ENCODE assay signal across 30 mouse cellular contexts in genomic region chr13:107639620-107640019, GRCm38 (mm10).
DNase-seq lines count a peak whose midpoint lies in the region; ATAC-seq and TF ChIP-seq lines count a peak whose summit lies in the region.
"Had no signal": no experiment of that assay in that cellular context is flagged by ENCODE, and none has a peak within 500 bp of the region (broad histone marks: within the 10 kb centered on the region; RNA-seq: fewer than 3 reads in every experiment).

No protein-coding gene starts in this region.

- WGBS in kidney, embryonic 16.5 days = 65% methylated on average over 4 of the region's 4 CpGs
- WGBS in heart, adult 2 months = 85% methylated on average over 4 of the region's 4 CpGs
- 84% methylated on average over 4 of the region's 4 CpGs for WGBS in embryonic facial prominence, embryonic 10.5 days

- intact Hi-C loops in heart, adult 2 months (cut with DNase I) = no loop called here

- TF ChIP-seq EP300 in heart, adult 2 months (IDR thresholded peaks at IDR 0.05; ENCODE audit: insufficient read depth, low read depth, low read length) = no peak

- no peaks in the 10 kb centered on the region for H3K9me3 ChIP-seq in kidney, embryonic 16.5 days (ENCODE audit: low read length)
- H3K9me3 ChIP-seq in embryonic facial prominence, embryonic 10.5 days = no peaks in the 10 kb centered on the region
- H3K9me3 ChIP-seq: forebrain, embryonic 15.5 days; heart, embryonic 15.5 days; limb, embryonic 12.5 days; megakaryocyte, embryonic 14.5 days; midbrain, embryonic 13.5 days; neural tube, embryonic 12.5 days had no signal

- TF ChIP-seq CTCF in heart, adult 2 months (IDR thresholded peaks at IDR 0.05) = no peak

- H3K79me2 ChIP-seq in heart, adult 2 months (replicated peaks; ENCODE audit: control insufficient read depth, insufficient read depth, low read length) = no peaks in the 10 kb centered on the region

- H3K4me2 ChIP-seq in kidney, embryonic 16.5 days (replicated peaks; ENCODE audit: low read depth, low read length) = no peak overlapping the region
- H3K4me2 ChIP-seq: forebrain, embryonic 15.5 days; heart, embryonic 15.5 days; hindbrain, embryonic 14.5 days; limb, embryonic 12.5 days; liver, embryonic 11.5 days; midbrain, embryonic 13.5 days; neural tube, embryonic 12.5 days had no signal

- peaks cover 3% of the 10 kb centered on the region; the same call in 1 of the 2 replicates for H3K4me1 ChIP-seq in kidney, embryonic 16.5 days (ENCODE audit: insufficient read depth, low read length)
- H3K4me1 ChIP-seq in heart, adult 2 months (ENCODE audit: control insufficient read depth, insufficient read depth, low read length) = no peaks in the 10 kb centered on the region
- H3K4me1 ChIP-seq in embryonic facial prominence, embryonic 10.5 days = peaks cover 23% of the 10 kb centered on the region

- ATAC-seq in kidney, embryonic 16.5 days (ENCODE audit: low FRiP score, low TSS enrichment) = peak; percentile 92
- peak; percentile 61 for ATAC-seq in megakaryocyte, adult 5-6 weeks (ENCODE audit: poor library complexity, severe bottlenecking)
- ATAC-seq: forebrain, embryonic 15.5 days; inflammation-experienced regulatory T-cells, adult 6 months; liver, postnatal 0 days; lung, postnatal 0 days; midbrain, embryonic 13.5 days had no signal

- no peaks in the 10 kb centered on the region for H3K36me3 ChIP-seq in kidney, embryonic 16.5 days (ENCODE audit: insufficient read depth, low read length)
- no peaks in the 10 kb centered on the region for H3K36me3 ChIP-seq in heart, adult 2 months (ENCODE audit: control insufficient read depth, insufficient read depth, low read length)
- H3K36me3 ChIP-seq in embryonic facial prominence, embryonic 10.5 days (replicated peaks) = no peaks in the 10 kb centered on the region
- H3K36me3 ChIP-seq: forebrain, embryonic 15.5 days; G1E; heart, embryonic 15.5 days; limb, embryonic 12.5 days; midbrain, embryonic 13.5 days; neural tube, embryonic 12.5 days had no signal

- H3K9ac ChIP-seq in kidney, embryonic 16.5 days (replicated peaks; ENCODE audit: low read length) = no peak overlapping the region
- H3K9ac ChIP-seq in heart, adult 2 months (ENCODE audit: low read depth, low read length) = no peak overlapping the region
- H3K9ac ChIP-seq: forebrain, embryonic 15.5 days; heart, embryonic 15.5 days; hindbrain, embryonic 14.5 days; limb, embryonic 12.5 days; liver, postnatal 0 days; midbrain, embryonic 13.5 days; neural tube, embryonic 12.5 days had no signal

- DNase-seq in heart, adult 11 months = peak; percentile 35
- DNase-seq in heart, adult 9 months (ENCODE audit: low spot score in 2 of 2) = no peak
- DNase-seq in kidney, adult 18-20 months = peak; percentile 10
- DNase-seq in lung, postnatal 14 days = no peak
- DNase-seq in heart, adult 2 months = no peak
- DNase-seq in embryonic facial prominence, embryonic 10.5 days (ENCODE audit: low spot score) = no peak
- DNase-seq: adrenal gland, postnatal 10 days; cerebellum, adult 2 months; cerebellum, postnatal 25 days; gastrocnemius, postnatal 10 days; heart, adult 18-20 months; heart, postnatal 36 days; liver, postnatal 0 days; retina, postnatal 1 day; right cerebral cortex, postnatal 25 days; thymus, postnatal 25 days had no signal

- H3K27me3 ChIP-seq in kidney, embryonic 16.5 days (ENCODE audit: insufficient read depth, low read length) = 0 out of 2 replicates have a peak, but pooled peaks cover 1% of the 10 kb centered on the region
- no peaks in the 10 kb centered on the region for H3K27me3 ChIP-seq in heart, adult 2 months (ENCODE audit: control insufficient read depth, insufficient read depth, low read length)
- peaks cover 14% of the 10 kb centered on the region for H3K27me3 ChIP-seq in embryonic facial prominence, embryonic 10.5 days (replicated peaks; ENCODE audit: low read depth, poor library complexity, severe bottlenecking)
- H3K27me3 ChIP-seq: forebrain, embryonic 15.5 days; midbrain, embryonic 13.5 days had no signal

- H3K4me3 ChIP-seq in kidney, embryonic 16.5 days (ENCODE audit: low read length) = no peak overlapping the region
- H3K4me3 ChIP-seq in heart, adult 2 months = no peak overlapping the region
- no peak overlapping the region for H3K4me3 ChIP-seq in embryonic facial prominence, embryonic 10.5 days
- H3K4me3 ChIP-seq: forebrain, embryonic 15.5 days; heart, embryonic 15.5 days; layer of hippocampus, adult 2 months; limb, embryonic 12.5 days; megakaryocyte, embryonic 14.5 days; midbrain, embryonic 13.5 days; neural tube, embryonic 12.5 days had no signal

- no peak for TF ChIP-seq POLR2A in heart, adult 2 months (IDR thresholded peaks at IDR 0.05; ENCODE audit: insufficient read depth, low read depth, low read length)

- H3K27ac ChIP-seq in kidney, embryonic 16.5 days (ENCODE audit: low read length) = 0 out of 2 replicates have a peak overlapping the region, but pooled peaks have one; percentile 13
- no peak overlapping the region for H3K27ac ChIP-seq in heart, adult 2 months
- no peak overlapping the region for H3K27ac ChIP-seq in embryonic facial prominence, embryonic 10.5 days (replicated peaks)
- H3K27ac ChIP-seq: forebrain, embryonic 15.5 days; heart, embryonic 15.5 days; hindbrain, embryonic 14.5 days; layer of hippocampus, adult 2 months; limb, embryonic 12.5 days; midbrain, embryonic 13.5 days; neural tube, embryonic 12.5 days had no signal

Comparison
In these comparisons a context has a peak if more than half of its experiments do, and no peak if none do; other contexts are left out.
1. DNase-seq: peak in heart, adult 11 months (single experiment) and kidney, adult 18-20 months (single experiment); none in heart, adult 9 months (0 of 2), lung, postnatal 14 days (single experiment), heart, adult 2 months (0 of 2) and embryonic facial prominence, embryonic 10.5 days (single experiment).